Mouse (Mus musculus) retina, embryonic 14.5 days (tissue): ENCODE measurements around the gene Jag1.

Experiments
- DNase-seq: peaks from one replicate; pipeline ENCODE4 v3.0.0-alpha.2; 2015; ENCODE audit warnings: low spot score

Gene Jag1

DNA sequence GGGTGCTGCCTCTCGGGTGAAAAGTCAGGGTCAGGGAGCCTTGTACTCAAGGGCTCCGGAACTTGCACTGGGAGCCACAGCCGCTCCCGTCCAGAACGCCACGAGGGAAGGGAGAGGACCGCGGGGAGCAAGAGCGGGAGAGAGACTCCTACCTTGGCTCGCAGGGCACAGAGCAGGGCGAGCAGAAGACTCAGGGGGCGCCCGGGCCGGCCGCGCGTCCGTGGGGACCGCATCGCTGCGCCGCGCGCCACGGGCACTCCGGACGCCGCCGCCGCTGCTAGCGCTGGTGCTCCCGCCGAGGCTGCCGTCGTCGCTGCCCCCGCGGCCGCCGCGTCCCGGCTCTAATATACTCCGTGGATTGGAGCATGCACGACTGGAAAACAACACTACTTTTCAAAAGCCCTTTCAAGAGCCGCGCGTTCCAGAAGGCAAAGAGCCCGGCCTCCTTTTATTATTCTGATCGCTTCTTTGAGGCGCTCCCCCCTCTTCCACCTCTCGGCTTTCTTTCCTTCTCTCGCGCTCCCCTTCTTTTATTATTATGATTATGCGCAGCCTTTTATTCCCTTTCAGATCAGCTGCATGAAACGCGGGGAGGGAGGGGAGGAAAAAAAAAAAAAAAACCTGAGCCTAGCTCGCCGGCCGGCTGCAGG lies at the start of gene Jag1:
Gene Jag1 (minus strand): TSS at position 620 of the 650 bp plus-strand sequence.
- peak; percentile 64 for DNase-seq

DNA sequence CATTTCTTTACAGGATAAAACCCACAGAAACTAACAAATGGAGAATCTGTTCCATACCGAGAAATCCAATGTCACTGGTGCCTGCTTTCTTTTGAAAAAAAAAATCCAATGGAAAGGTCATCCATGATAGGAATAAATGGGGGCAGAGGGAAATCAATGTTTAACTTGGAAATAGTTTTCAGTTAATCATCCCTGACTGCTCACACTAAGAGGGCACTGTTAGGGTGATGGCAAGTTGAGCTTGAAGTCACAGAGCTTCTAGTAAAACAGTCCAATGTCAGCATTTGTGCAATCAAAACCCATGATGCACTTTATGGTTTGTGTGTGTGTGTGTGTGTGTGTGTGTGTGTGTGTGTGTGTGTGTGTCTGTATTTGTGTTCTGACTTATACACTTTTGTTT lies 39.6 kb upstream of the Jag1 start:
- peak; percentile 17 for DNase-seq

DNA sequence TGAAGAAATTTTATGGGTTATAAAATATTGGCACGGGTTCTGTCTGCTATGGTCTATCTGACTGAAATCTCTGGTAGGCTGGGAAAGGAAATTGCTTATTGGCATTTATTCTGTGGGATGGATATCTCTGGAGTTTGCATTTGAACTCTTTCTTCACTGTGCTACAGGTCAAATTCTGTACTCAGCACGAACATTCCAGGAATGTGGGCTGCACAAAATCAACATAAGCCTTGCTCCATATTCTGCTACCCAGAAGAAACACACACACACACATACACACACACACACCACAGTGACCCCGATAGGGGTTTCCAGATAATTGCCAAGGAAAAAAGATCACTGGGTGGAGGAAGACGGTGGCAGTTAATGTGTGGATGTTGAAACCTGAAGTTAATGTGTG lies 37.4 kb upstream of the Jag1 start:
- peak; percentile 18 for DNase-seq

DNA sequence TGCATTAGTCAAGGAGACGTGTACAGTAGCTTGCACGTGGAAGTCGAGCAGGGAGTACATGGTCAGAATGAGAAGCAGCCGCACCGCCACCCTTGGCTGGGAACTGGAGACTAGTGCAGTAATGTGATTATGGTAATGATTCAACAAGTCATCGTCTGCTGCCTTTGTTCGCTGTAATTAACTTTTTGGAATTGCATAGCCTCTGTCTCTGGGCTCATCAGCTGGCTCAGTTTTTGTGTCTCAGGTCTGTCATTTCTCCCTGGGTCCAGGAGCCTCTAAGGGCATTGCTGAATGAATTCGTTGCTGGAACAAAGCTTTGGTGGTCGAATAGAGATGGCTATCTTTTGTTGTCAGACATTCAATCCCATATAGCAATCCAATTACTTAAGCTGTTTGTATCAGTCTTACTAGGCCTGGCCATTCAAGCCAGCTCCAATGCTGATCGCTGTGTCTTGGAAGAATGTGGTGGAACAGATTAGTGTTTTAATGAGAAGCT lies 36.8 kb upstream of the Jag1 start:
- peak; percentile 51 for DNase-seq

DNA sequence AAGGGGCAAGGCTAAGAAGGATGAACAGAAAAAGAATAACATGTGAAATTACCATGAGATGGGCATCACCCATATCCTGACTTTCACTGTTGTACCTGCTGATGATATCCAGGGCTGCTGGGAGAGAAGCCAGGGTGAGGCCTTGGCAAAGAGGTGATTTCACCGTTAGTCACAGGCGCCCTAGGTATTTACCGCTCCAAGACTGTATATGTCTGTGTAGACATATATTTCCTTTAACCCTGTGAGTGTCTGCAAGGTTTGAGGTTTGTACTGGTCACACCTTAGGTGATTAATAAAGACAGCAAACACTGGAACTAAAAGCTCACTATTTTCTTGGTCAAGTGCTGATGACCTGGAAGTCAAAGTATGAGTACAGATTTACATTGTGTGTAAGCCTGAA lies 34.5 kb upstream of the Jag1 start:
- no peak for DNase-seq

GRCm38 (mm10) chr2:137146938-137147666 lies 30.7 kb upstream of the Jag1 start:
- no peak for DNase-seq

DNA sequence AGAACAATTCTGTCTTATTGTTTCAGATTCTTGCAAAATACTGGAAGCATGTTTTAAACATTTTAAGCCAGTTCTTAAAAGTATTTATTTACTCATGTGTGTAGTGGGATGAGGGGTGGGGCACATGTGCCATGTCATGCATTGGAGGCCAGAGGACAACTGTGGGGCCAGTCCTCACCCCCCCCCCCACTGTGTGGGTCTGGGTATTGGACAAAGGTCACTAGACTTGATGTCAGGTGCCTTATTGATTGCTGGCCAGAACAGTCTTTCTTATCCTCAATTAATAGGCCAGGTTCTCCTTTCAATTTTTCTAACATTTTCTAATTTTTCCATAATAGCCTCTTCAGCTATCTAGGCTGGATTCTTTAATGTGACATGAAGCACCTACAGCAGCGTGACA lies 21.6 kb upstream of the Jag1 start:
- no peak for DNase-seq

DNA sequence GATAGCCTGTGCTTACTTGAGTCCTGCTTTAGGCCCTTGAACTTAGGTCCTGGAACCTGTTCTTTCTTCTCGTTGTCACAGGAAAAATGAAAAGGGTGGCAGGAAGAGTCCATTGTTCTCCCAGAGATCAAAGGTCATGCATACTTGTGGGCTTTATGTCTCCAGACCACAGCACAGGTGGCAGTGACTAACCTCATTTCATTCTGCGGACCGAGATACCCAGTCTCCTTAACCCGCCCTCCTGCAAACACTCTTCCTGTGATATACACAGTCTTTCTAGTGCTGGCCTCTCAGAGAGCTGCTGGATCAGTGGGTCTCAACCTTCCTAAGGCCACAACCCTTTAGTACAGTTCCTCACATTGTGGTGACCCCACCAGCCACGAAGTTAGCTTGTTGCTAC lies 17.6 kb upstream of the Jag1 start:
- no peak for DNase-seq

DNA sequence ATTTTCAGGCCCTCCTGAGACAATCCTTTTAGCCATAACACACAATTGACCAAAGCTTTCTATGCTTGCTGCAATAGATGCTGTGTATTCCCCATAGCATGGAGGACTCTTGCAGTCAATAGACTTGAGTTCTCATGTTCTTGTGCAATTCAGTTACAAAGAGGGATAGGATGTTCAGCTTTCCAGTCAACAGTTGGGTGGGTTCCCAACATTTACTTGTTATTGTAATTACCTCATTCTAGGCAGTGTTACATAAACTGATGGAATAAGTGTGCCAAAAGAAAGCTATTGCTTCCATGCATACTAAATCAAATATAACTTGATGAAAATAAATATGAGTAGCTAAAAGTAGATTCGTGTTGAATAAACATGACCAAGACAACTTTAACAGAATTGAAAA lies 8.4 kb upstream of the Jag1 start:
- DNase-seq, result no peak

DNA sequence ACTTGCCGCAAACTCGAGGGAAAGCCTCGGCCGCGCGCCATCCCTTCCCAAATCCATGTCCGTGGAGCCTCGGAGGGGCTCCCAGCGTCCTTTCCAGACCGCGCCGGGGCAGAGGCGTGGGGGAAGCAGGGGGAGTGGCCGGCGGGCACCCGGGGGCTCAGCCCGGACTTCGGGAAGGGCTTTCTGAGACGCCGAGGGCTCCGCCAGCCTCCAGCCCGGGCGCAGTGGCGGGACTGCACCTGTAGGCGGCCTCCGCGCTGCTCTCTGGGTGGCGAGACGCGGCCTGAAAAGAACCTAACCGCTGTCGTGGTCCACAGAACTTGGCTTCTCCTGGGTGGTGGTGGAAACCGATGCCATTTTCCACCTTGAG lies 862 bp upstream of the Jag1 start:
- DNase-seq, result peak; percentile 89

GRCm38 (mm10) chr2:137116675-137117320 lies 354 bp upstream of the Jag1 start:
- peak; percentile 99 for DNase-seq

GRCm38 (mm10) chr2:137115241-137116024 lies 1.0 kb downstream of the Jag1 start:
- DNase-seq, result no peak

- peak; percentile 80 for DNase-seq
These were observed 2.0 kb downstream of the Jag1 start for GRCm38 (mm10) chr2:137114248-137115096.

GRCm38 (mm10) chr2:137113288-137114061 lies 3.0 kb downstream of the Jag1 start:
- DNase-seq, result no peak

- peak; percentile 55 for DNase-seq
These were observed 6.1 kb downstream of the Jag1 start for GRCm38 (mm10) chr2:137110214-137110898.

- no peak for DNase-seq
These were observed 6.9 kb downstream of the Jag1 start for GRCm38 (mm10) chr2:137109321-137110213.

GRCm38 (mm10) chr2:137107946-137108345 lies 8.5 kb downstream of the Jag1 start:
- DNase-seq, result no peak

GRCm38 (mm10) chr2:137107203-137107602 lies 9.2 kb downstream of the Jag1 start:
- DNase-seq, result no peak

DNA sequence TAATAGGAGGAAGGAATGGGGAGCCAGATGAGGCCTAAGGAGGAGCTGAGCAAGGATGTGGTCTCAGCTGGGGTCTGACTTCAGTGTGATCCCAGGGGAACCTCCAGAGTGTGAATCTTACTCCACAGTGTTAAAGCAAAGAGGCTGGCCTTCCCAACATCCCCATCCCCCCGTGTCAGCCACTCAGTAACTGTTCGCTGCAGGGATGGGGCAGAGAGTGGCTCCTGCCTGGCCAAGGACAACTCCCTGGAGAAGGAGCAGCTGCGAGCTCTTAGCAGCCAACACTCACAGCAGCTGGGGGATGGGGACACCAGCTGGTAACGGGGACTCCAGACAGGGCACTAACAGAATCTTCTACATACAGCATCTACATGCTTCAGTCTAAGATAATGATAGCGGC lies 15.4 kb downstream of the Jag1 start:
- DNase-seq, result peak; percentile 68
